Mouse (Mus musculus) activated CD4-positive, CD25-positive, alpha-beta regulatory T cell, adult 4 months (primary cell): ENCODE results near the gene Upp2. TPM values are rescaled to one million over a fixed set of nuclear protein-coding genes. Genes with fewer than 3 reads are reported as not detected.

Experiments
- ATAC-seq: one replicate; pipeline ENCODE4 v1.8.0; 2017
- polyA plus RNA-seq, 2 experiments: library from polyadenylated mRNA; unstranded; fragments of 100-300 nt; shearing (Covaris generic); gene quantifications; one replicate each; pipeline ENCODE4 v1.2.1; 2017

Upp2 gene
- polyA plus RNA-seq, 2 experiments from 2014 or later = 0.32 TPM; not detected in 1

DNA sequence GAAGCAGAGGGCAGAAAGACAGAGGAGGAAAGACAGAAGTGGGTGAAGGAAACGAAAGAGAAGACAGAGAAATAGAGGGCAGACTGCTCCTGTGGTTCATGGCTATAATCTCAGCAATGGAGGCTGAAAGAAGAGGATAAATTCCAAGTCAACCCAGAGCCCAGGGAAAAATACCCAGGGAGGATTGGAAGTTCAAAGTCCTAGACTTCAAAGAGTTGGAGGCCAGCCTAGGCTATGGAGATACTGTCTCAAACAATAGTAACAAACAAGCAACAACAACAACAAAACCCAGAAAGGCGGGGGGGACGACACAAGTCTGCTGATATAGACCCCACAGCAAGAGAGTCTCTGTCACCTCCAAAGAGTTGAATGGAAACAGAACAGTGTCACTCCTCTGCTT is 14.8 kb upstream of the Upp2 start:
- no peak for ATAC-seq

DNA sequence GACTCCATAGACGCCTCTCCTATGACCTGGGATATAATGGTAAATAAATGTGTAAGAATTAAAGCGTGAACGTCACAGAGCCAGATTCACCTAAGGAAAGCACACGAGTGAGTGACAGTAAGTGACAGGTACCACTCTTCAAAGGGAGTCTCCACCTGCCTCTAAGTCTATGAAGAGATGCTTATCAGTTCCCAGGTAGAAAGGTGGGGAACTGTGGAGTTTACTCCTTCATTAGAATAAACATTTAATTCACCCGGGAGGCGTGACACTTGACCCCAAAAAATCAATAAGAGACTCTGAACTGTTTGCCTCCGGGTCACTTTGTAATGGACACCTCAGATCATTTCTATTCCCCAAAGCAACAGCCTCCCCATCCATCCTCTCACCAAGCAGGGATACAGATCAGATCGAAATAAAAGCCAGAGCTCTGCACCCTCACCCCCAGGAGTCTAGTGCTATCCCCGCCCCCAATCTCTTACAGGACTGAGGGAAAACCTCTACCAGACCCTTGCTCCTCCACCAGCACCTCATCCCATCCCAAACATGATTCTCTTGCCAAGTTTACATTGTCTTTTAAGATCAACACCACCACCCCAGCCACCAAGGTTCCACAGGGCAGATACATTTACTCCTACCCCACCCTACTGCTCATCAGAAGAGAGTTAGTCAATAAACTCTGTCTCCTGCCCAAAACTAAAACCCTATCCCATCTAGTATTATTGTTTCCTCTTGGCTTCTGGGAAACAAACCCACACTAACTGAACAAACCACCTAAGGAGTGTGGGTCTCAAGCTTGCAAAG is 9.9 kb upstream of the Upp2 start:
- ATAC-seq = no peak

DNA sequence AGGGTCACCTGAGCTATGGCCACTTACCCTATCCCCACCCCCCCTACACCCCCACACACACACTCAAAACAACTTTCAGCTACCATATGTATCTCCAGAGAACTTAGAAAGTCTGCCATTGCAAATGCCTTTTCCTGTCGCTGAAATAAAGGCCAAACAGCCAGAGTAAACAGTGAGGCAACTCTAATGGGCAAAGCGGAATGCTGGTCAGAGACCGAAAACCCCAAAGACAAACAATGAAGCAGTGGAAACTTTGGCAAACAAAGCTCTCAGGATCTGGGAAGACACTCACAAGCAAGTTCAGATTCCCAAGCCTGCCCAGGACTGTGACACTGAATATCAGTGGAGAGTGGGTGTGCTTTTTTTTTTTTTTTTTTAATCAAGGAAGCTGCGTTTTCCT is 5.0 kb upstream of the Upp2 start:
- no peak for ATAC-seq

GRCm38 (mm10) chr2:58565267-58565666 is 1.8 kb upstream of the Upp2 start:
- ATAC-seq = no peak

DNA sequence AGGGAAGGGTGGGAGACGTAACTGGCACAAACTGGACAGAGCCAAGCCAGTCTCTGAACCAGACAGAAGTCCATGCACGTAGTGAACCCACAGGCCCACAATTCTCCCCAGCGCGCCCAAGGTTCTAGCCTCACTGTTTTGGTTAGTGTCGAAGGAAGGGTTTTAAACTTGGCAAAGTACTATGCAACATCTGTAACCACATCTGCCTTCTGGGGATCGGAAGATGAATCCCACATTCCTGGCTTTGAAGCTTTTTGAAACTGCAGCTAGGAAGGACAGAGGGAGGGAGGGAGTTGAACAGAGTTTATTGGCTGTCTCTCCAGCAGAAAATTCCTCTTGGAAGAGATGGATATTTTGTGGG is 1.1 kb upstream of the Upp2 start:
- no peak for ATAC-seq

- ATAC-seq = peak; percentile 26
Observed at GRCm38 (mm10) chr2:58566410-58567065, 560 bp upstream of the Upp2 start.

- ATAC-seq = no peak
Observed at GRCm38 (mm10) chr2:58567866-58568719, 995 bp downstream of the Upp2 start.

DNA sequence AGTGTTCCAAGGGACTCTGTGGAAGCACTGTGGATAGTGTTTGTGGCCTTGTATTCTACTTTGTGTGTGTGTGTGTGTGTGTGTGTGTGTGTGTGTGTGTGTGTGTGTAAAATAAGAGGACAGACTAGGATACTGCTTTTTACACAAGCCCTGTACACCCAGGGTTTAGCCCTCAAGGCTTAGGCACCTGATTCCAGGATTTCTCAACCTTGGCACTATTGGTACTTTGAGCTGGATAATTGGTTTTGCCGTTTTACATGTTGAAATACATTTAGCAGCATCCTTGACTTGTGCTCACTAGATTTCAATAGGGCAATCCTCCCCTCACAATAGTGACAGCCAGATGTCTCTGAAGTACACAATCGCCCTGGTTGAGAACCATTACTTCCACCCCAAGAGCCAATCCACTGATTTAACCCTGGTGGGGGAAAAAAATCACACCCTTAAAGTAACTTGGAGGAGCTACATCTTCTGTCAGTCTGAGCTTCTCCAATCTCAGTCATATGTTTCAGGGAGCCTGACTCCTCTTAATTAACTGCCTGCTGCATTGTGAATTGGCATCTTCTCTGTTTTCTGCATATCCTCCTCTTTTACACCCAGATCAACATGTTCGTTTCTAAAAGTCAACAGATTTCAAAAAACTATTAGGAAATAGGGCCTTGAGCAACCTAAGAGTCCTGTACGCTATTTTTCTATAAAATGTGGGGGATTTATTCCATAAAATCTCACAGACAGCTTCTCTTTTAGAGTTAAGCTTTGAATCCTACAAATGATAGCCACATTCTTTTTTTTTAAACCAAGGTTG is 1.9 kb downstream of the Upp2 start:
- ATAC-seq = no peak

DNA sequence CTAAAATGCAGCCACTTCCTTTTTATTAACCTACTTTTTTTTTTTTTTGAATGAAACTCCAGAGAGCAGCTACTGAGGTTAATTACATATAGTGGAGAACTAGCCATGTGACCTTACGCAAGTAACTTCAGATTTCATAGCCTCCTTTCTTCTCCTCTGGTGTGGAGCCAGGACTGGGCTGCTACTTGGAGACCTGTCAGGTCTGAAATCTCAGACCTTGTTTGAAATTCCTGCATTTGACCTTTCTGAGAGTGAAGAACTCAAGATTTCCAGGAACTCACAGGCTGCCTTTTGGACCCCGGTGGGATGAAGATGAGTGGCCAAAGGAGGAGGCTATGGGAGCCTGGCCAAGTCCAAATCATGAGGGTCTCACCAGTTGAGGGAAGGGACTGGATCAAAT is 7.1 kb downstream of the Upp2 start:
- ATAC-seq = no peak

DNA sequence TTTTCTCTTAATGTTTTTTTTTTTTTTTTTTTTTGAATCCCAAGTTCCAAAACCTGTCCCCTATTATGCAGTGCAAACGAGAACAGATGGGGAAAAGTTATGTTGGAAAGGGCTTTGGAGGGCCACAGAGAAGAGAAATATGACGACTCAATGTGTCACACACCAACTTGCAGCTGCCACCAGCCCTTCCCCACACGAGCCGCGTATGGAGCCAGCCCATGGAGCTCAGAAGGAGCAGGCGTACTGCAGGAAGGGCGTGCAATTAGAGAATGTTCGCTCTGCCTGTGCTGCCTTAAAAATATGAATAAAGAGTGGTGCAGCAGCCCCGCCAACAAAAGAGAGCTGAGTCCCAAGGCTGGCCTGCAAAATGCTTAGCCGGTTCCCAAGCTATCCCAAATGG is 19.2 kb downstream of the Upp2 start:
- ATAC-seq = no peak

DNA sequence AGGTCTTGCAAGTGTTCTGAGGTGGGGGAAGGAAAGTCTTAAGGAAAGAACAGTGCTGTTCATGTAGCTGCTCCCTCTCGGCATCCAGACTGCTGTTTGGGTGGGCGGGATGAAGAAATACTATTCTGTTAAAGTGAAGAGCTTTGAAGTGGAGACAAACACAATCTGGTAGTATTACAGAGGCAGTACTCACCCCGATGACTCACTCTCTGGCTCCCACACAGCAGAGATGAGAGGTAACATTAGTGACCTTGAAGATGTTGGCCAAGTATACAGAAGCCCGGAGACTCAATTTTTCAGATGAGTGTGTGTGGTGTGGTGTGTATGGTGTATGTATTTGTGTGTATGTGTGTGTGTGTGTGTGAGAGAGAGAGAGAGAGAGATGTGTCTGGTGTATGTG is 22.5 kb downstream of the Upp2 start:
- ATAC-seq = peak; percentile 23

- no peak for ATAC-seq
Observed at GRCm38 (mm10) chr2:58590055-58590454, 23.0 kb downstream of the Upp2 start.

- ATAC-seq = no peak
Observed at GRCm38 (mm10) chr2:58595350-58595749, 28.3 kb downstream of the Upp2 start.

- ATAC-seq = no peak
Observed at GRCm38 (mm10) chr2:58596774-58597342, 29.8 kb downstream of the Upp2 start.

DNA sequence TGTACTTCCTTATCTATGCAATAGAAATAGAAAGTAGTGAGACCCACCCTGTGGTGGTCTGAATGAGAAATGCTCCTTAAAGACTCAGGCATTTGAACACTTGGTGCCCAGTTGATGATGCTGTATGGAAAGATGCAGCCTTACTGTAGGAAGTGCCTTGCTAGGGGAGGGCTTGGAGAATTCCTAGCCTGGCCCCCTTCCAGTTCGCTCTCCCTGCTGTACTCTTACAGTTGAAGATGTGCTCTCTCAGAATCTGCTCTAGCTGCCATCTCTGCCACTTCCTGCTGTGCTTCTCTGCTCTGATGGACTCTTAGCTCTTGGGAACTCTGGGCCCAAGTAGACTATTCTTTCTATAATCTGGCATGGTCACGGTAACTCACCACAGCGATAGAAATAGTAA is 30.5 kb downstream of the Upp2 start:
- ATAC-seq = no peak

DNA sequence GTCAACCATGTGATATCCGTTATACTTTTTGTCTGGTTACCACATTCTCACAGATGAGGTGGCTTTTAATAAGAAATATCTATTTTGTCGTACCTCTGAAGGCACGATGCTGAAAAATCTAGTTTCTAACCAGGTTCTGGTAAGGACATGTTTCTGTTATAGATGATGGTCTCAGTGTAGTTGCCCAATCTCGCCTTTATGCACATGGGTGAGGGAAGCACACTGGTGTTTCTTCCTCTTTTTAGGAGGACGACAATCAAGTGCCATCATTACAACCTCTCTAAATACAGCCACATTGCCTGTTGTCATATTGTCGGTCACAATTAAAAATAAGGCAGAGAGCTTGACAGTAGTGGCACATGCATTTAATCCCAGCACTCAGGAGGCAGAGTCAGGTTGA is 32.5 kb downstream of the Upp2 start:
- no peak for ATAC-seq

- ATAC-seq = no peak
Observed at GRCm38 (mm10) chr2:58601382-58601781, 34.3 kb downstream of the Upp2 start.

- no peak for ATAC-seq
Observed at GRCm38 (mm10) chr2:58603379-58603778, 36.3 kb downstream of the Upp2 start.

GRCm38 (mm10) chr2:58604791-58605190 is 37.7 kb downstream of the Upp2 start:
- ATAC-seq = no peak

- no peak for ATAC-seq
Observed at GRCm38 (mm10) chr2:58613720-58614119, 46.6 kb downstream of the Upp2 start.

- no peak for ATAC-seq
Observed at GRCm38 (mm10) chr2:58614851-58615250, 47.8 kb downstream of the Upp2 start.

DNA sequence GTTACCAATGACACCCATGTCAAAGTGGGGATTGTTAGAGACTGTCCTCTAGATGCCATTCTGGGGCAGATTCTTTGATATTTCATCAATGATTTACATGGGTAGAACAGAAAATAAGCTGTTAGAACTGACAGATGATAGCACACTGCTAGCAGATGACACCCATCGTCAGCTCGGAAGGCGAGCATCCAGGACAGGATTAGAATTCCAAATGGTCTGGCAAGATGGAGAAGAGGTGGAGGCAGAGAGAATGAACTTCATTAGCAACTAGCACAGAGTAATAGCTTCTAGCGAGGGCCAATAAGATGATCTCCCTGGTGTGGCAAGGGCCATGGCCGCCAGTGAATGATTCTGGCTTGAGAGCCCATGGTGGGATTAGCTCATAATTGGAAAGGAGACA is 48.7 kb downstream of the Upp2 start:
- ATAC-seq = no peak
